Mouse (Mus musculus) induced T-regulatory cell, adult 2 months (primary cell): Measurements from ENCODE around the gene Auts2.

Experiments used
- DNase-seq: peaks from one replicate; pipeline ENCODE4 v3.0.0-alpha.2; 2012; ENCODE audit warnings: low read depth

The Auts2 gene

DNA sequence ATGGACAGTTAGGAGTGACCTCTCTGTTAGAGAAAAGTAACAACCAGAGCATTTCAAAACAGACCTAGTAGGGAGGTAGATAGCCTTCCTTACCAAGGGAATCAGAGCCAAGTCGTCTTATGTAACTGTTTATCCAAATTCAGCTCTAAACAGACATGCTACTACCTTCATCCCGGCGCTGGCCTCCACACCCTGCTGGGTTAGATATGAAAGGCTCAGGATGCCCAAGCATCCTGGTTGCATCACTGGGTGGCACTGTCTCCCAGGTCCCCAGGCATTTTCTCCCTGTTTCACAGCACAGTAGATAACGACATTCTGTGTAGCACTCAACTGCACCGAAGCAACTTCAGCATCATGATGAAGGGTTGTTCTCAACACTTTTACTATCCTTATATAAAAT is 154.4 kb downstream of the Auts2 start:
- no peak for DNase-seq

DNA sequence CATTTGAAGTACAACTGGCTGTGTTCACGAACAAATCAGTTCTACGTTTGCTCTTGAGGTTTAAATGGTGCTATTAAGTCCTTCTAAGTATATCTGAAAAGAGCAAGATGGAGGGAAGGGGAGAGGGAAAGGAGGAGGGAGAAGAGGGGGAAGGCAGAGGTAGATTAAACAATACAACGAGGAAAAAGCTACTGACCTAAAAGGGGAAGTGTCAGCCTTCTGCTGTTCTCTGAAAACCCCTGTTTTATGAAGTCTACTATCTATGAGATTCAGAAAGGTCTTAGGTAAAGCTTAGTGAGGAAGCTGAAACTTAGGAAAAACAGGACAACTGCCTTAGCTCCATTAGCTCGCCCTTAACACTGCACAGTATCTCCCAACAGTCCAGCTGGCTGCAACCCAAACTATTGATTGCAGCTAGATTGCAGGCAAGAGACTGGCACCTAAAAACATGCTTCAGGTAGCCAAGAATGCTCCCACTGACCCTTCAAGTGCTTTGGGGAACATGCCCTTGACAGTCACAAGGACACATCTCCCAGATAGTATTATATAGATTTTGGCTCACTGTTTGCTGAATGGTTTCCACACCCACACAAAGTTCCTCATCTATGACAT is 157.8 kb downstream of the Auts2 start:
- DNase-seq = no peak

DNA sequence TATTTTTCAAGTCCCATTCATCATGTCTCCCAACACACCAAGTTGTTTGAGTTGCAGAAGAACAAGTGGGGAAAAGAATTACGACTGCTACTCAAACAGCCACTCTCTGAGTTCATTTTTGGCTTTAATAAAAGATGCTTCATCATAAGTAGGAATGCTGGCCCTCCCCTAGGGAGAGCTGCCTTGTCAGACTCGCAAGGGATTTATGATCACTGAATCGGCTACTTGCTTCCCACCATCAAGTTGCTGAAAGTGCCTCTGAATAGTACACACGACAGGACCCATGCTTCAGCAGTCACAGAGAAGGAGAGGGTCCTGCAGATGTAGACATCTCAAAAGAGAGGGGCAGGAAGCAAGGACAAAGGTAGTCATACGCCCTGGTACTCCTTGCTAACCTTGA is 162.9 kb downstream of the Auts2 start:
- DNase-seq = no peak

DNA sequence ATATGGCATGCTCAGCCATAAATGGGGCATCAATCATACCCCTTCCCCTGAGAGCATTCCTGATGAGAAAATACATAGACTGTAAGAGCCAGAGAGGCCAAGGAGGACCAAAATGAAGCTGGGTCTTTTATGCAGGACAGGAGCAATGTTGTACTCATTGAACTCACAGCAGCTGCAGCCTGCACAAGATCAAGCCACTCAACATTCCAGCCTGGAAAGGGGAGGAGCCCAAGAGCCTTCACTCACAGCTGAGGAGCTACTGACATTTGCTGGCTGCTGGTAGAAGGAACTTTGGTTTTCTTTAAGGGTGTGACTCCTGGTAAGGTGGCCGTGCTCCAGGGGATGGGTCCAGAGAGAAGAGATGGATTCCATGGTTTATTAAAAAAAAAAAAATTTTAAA is 164.2 kb downstream of the Auts2 start:
- DNase-seq = no peak

DNA sequence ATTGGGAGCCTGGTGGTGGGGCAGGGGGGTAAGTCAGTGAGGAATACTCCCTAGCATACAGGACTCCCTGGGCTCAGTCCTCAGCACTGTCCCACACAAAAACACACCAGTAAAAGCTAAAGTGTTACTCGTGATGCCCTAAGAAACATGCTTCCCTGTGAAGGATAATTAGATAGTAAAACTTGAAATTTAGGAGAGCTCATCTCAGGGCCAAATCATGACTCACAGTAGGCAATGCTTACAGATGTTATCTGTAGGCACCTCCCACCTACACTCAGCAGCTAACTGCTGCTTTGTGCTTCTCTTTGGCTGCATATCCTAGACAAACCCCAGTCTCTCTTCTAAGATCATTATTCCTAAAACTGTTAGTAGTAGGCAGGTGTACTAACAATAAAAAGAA is 168.0 kb downstream of the Auts2 start:
- DNase-seq = no peak

DNA sequence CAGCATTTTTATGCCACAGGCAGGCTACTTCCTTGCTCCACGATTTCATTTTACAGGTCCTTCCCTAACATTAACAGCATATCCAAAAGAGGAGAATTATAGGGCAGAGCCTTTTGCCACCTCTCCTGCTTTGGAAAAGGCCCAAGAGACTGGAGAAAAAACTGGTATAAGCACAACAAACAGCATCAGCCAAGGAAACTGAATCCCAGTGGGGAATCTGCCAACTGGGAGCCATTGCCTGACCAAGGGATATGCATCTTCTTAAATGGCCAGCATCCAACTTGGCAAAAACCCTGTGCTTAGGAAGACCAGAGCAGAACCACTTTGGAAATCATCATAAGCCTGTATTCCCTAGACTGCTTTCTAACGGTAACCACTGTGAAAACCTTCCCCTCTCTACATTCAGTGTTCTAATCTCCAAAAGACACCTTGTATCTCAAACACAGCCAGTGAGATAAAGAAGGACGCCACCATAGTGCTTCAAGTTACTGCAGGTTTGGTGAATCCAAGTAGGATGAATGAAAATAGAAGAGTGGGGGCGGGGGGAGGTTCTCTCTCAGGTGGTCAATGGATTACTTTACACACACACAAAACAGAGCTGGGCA is 169.6 kb downstream of the Auts2 start:
- DNase-seq = no peak

DNA sequence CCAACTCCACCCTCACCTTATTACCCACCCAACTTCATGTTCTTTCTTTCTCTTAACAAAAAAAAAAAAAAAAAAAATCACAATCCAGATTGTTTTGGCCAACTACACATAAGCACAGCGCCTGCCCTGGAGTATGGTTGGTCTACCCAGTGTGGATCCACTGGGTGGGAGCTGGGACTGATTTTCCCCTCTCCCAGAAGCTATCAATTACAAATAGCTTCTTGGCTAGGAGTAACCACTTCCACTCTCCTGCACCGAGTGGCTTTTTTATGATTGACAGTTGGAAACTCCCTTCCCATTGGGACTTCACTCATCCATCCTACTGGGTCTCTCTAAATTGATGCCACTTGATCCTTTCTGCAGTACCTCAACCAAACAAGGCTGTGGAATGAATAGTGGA is 170.5 kb downstream of the Auts2 start:
- DNase-seq = no peak

DNA sequence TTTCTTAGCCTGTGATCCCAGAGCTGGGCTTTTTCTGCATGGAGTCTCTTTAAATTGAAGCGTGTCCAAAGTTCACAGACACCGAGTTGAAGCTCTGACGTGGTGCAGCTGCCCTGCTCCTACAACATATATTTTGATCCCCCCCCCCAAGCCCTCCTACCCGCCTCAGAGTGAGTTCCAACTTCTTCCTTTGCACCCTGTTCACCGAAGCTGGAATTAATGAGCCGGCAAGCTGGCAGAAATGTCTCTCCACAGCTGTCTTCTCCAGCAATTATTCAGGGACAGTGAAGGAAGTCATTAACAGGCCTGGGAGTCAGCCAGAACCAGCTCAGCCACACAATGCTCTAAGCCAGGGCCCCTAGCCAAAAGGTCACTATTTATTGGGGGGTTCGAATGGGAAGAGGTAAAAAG is 174.5 kb downstream of the Auts2 start:
- DNase-seq = no peak

DNA sequence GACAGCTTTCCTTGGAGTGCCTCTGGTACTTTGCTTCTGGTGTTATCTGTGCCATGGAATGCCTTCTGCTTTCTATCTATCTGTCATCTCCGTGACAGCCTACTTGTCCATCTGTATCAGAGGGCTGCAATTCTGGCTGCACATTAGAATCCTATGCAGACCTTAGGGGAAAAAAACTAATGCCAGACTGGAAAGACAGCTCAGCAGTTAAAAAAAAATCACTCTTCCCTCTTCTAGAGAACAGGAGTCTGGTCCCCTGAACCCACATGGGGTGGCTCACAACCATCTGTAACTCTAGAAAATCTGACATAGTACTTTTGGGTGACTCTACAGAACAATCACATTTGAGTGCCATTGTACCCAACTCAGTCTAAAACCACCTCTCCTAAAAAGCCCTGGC is 181.9 kb downstream of the Auts2 start:
- DNase-seq = no peak

DNA sequence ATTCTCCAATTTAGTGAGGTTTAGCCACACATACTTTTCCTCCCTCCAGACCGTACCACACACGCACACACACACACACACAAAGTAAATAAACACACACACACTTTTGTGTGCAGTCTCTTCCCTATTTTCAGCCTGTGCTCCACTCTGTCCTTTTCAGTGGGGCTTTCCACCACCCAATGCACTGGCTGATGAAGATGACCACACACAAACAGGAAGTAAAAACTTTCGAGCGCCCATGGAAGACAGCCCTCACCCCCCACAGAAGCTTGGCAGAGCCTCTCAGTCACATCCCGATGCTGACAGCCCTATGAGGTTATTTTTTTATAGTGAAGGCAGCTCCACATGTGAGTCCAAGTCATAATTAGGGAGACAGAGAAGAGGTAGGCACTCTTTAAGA is 185.4 kb downstream of the Auts2 start:
- DNase-seq = no peak

DNA sequence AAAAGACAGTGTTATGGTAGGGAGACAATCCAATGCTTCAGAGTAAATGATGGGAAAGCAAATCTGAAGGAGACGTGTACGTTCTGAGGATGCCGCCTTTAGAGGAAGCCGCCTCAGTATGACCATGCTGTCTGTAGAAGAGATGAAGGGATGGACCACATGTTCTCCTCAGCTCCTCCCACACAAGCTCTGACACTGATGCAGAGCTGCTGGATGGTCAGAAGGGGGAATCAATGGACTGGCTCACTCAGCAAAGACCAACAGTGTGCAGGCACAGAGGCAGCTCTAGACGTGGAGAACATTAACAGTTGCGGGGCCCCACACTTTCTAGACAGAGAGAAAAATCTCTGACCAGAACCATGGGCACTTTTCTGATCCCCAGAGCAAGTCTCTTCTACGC is 187.2 kb downstream of the Auts2 start:
- no peak for DNase-seq

DNA sequence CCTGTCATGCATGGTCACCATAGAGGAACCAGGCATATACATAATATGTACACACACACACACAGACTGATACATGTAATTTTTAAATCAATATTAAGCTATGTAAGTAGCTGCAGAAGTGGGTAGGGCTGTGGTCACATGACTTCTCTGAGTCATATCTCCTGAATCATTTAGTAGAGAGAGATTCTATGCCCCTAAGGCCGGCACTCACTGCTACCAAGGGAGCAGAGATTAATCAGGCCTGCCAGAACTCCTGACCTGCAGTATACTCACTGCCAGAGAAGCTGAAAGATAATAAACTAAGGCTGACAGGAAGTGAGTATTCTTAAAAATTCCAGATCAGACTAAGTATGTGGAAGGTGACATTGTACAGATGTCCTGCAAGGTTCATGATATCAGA is 190.7 kb downstream of the Auts2 start:
- no peak for DNase-seq

DNA sequence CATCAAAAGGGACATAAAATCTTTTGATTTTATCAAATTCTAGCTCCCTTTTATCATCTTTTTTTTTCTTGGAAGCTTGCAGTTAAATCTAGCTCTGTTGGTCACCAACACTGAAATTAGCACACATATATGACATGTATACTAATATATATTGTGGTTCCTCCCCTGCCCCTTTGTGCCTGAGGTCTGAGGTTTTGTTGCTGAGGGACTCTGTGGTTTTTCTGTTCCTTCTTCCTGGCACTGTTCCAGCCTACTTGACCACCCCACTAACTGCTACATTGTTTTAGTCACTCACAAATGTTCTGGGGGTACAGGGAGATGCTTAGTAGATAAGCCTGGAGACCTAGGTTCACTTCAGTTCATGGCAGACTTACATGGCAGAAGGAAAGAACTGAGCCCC is 192.0 kb downstream of the Auts2 start:
- DNase-seq = no peak

DNA sequence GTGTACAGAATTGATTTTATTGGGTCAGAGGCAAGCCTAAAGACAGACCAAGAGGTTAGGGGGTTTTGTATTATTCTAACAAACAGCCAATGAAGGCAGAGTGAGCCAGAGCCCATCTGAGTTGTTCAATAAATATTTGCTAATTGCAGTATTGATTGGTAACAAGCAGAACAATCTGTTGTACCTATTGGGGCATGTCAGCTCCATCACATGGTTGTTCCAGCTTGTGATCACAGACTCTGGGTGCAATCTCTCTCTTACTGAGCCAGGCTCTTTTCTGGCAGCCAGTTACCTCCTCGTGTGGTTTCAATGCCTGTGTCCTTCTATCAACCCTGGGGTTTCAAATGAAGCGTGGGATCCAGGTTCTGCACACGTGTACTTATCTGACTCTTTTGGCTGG is 201.8 kb downstream of the Auts2 start:
- DNase-seq = no peak

DNA sequence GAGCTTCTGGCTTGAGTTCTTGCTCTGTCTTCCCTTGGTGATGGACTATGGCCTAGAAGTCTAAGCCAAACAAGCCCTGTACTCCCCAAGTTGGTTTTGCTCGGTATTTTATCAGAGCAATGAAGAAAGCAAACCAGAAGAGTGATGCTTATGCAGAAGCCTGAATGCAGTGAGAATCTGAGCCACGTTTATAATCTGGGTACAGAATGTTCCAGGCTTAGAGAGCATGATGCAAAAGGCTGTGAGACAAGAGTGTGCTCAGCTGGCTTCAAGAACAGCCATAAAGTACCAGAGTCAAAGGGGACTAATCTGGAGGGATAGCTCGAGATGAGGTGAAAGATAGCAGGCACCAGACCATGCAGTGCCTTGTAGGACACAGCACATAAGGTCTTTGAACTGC is 205.5 kb downstream of the Auts2 start:
- no peak for DNase-seq

DNA sequence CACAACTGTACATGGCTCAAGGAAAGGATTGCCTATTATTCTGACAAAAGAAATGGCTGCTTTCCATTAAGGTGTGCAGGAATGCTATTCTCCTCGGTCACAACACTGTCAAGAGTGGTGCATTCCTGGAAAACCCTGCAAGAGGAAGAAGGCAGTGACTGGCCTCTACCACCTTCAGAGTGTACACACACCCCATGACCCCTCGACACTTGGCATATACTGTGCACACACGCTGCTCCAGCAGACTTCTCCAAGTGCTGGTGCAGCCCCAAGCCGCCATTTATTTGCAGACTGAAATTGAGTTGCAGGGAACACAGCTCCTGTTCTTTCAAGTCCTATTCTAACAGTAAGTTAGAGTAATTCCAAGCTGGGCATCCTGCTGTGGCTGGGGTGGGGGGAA is 207.4 kb downstream of the Auts2 start:
- DNase-seq = no peak

DNA sequence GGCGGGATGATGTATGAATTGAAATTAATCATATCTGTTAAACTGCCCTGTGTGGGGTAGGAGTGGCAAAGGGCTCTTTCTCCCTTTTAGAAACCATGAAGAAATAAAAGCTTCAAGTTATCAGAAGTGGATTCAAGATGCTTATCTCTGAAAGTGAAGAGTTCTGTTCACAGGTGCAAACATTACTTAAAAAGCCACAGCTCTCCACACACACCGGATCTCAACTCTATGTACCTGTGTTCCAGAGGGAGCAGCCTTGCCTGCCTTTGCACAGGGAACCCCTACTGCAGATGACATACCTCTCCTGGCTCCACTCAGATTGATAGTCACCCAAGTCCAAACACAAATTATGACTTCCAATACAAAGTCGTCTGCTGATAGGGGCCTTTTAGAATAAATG is 208.3 kb downstream of the Auts2 start:
- DNase-seq = no peak

DNA sequence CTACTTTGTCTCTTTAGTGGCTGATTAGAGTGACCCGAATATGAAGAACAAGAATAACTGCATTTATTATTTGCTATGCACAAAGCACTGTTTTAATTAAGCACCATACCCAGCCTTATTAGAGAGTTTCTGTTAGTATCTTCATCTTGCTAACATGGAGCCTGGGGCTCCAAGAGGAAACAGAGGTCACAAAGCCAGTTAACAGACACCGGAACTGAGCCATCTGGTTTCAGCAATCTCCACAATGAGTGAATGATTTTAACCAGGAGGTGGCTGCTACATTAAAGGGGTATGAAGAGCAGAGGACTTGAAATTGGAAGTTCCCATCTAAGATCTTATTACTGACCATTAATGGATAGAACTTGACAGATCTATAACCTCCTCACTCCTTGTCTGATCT is 209.4 kb downstream of the Auts2 start:
- no peak for DNase-seq

DNA sequence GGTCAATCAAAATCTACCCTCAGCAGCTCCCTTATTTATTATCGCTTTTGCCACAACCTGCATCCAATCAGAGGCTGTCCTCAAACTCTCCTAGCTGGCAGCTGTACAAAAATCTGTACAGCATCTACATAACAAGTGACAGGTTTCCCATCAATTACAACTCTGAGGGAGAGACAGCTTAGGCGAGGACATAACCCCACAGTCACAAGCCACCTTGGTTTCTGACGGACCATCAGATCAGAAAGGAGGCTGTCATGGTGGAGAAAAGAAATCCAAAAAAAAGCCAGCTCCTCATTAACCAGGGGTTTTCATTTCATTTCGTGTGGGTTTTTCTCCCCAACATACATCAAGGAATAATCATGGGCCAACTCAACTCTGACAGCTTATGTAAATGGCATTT is 210.6 kb downstream of the Auts2 start:
- DNase-seq = no peak

DNA sequence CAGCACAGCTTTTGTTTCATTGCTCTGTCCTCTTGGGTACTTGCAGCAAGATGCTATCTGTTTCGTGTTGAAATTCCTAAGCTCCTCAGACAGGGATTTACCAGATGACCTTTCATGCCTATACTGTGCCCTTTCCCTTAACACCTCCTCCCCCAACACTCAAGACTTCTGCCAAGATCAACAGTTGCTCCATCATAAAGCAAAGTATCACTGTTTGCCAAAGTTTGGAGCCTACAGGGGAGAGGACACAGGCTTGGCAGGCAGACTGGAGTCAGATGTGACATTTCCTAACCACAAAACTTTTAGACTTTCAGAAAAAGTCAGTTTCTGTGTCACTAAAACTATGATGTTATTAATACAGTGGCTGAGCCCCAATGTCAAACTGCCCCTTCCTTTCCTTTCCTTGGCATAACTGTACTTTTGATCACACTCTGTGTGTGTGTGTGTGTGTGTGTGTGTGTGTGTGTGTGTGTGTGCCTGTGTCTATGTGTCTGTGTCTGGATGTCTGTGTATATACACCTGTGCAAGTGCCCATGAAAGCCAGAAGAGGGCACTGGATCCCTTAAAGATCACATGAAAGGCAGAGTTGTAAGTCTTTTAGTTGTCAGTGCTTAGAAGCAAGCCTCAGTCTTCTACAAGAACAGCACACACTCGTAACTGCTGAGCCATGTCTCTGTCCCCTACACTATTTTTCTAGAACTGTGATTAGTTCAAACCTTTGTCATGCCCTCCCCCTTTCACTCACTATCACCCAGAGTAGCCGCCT is 213.8 kb downstream of the Auts2 start:
- no peak for DNase-seq

DNA sequence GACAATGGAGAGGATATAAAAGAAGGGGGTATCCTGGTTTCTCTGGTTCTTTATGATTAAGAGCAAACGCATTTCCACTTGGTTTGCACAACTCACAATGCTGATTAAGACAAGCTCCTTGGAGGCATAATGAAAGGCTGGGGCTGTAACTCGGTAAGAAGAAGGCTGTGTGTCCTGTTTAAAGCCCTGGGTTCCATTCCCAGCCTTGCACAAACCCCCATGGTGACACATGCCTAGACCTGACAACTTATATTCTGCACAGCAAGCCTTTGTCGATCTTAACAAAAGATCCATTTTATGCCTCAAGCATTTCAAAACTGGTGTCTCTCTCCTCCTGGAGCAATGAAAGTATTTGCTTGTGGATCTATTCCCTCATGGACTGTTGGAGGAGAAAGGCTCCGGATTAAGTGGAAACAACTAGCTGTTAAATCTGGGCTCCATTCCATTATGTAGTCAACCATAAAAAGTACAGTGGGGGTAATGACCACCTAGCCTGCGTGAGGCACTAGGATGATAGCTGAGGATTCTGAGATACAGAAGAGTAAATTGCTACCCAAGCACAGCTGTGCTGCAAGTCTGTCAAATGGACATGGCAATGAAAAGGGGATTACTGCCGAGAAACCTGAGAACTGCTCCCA is 218.8 kb downstream of the Auts2 start:
- no peak for DNase-seq

DNA sequence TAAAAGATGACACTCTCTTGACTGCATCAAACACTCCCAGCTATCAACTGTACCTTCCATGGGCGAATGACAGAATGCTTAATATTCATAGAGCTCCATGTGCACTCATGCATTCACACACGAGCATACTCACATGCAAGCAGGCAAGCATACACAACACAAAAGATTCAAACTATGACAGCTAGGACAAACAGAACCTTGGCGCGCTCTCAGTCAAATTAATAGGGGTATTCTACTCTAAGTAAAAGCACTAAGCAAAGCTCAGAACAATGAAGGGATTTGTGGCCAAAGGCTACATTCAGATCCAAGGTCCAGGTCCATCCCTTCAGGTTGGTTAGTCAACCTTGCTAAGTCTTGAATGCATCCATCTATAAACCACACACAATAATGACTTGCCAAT is 219.5 kb downstream of the Auts2 start:
- no peak for DNase-seq

DNA sequence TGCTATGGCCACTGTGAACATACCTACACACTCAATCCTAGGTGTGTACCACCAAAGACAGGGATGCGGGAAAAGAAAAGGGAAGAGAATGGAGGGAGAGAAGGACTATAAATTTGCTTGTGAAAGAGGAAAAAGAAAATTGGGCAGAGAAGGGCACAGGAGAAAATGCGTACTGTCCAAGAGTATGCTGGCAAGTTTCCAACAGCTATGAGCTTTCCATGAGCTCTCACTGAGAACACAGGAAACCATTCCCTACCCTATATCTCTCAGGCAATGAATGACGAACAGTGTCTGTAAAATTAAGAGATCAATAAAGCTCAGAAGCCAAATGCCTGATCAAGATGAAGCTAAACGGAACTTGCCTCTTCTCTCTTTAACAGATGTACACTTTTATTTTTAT is 220.2 kb downstream of the Auts2 start:
- DNase-seq = no peak
